Mouse (Mus musculus): ENCODE data around the gene Igsf21. TPM values are rescaled to one million over a fixed set of nuclear protein-coding genes. Genes with fewer than 3 reads are reported as not detected.

The Igsf21 gene
- 6.7 and 13.8 TPM in 2 replicates for polyA plus RNA-seq (2016; fragmentation: Nextera tagmentation; extraction: Ambion mirVana)

DNA sequence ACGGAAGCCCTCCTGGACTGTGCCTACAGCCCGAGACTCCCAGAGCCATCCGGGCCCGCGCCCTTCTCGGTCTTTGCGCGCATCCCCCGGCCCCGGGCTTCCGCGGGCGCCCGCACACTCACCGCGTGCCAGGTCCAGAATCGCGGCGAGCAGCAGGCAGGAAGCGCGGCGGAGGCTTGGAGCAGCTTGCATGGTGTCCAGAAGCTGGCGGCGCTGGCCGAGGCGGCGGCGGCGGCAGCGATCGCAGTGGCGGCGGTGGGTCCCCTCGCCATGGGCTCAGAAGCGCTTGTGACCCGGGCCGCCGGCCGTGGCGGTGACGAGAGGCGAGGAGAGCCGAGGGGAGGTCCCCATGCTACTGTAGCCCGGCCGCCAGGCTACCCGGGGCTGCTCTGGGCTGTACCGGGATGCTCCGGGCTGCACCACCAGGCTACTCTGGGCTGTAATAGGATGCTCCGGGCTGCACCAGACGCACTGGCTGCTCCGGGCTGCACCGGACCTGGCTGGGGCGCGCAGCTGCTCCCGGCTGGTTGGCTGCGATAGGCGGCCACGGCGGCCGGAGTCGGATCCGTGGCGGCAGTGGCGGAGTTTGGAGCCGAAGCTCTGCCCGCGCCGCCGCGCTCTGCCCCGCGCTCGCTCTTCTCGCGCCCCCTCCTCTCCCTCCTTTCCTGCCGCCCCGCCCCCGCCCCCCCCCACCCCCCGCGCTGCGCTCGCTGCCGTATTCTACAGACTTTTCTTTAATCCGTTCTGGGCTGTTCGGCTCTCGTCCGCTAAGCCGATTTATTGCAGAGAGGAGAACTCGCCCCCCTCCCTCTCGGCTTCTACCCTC lies at the start of gene Igsf21:
TSS of gene Igsf21 (minus strand) at position 605 of the 826 bp plus-strand sequence.
- peaks cover 98% of the 10 kb centered on the region for H3K27me3 ChIP-seq (ENCODE audit: insufficient read depth, poor library complexity, severe bottlenecking)
- DNase-seq (ENCODE audit: low spot score): peak; percentile 72
- no peaks in the 10 kb centered on the region for H3K36me3 ChIP-seq
- peak within 1 kb of the TSS; percentile 63 for H3K4me3 ChIP-seq
- H3K4me1 ChIP-seq (replicated peaks): peaks cover 75% of the 10 kb centered on the region
- peak within 1 kb of the TSS; percentile 83 for H3K27ac ChIP-seq
- H3K9me3 ChIP-seq: no peaks in the 10 kb centered on the region
- WGBS: under 1% methylated on average over 76 of the region's 90 CpGs

DNA sequence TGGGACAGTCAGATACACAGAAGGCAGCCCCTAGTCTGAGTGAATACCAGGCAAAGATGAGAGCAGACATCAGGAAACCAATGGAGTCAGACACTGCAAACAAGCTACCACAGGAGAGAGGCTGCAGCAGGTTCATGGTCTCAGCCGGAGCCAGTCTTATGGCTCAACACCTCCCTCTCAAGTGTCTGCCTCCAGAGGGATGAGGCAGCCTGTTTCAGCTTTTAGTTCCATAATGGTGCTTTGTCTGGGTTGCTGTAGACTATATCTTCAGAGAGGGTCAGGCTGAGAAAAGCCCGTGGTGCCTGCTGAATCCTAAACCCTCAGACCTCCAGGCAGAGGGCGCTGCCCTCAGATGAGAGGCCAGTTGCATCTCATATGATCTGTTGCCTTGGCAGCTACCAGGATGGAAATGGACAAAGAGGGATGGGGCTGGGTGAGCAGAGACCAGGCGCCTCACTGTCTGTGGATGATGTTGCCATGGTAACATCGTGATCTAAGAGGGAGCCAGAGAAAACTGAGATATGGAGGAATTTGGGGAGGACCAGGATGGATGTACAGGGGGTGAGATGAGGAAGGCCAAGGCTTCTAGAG lies 39.2 kb upstream of the Igsf21 start:
- Histone ChIP-seq H3K4me3 (no peak overlapping the region), H3K27ac (no peak overlapping the region), H3K27me3 (ENCODE audit: insufficient read depth, poor library complexity, severe bottlenecking) (no peaks in the 10 kb centered on the region), H3K9me3 (0 out of 2 replicates have a peak, but pooled peaks cover 6% of the 10 kb centered on the region), H3K4me1 (replicated peaks) (0 out of 2 replicates have a peak, but pooled peaks cover 7% of the 10 kb centered on the region), H3K36me3 (no peaks in the 10 kb centered on the region)
- no peak for DNase-seq (ENCODE audit: low spot score)
- 74% methylated on average over 5 of the region's 5 CpGs for WGBS

DNA sequence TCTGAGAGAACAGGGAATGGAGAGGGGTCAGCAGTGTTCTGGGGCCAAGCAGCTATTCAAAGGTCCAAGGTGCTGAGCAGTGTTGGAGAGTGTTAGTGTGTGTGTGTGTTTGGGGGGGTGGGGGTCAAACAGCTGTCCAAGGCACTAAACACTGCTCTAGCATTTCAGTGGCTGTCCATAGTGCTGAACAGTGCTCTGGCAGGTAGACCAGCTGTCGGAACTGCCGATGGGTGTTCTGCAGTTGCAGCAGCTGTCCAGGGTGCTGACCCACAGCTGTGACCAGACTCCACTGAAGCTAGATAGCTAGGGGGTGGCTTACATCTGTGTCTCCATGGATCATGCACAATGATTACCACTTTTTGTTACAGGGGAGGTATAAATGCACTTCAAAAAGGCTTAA lies 36.8 kb upstream of the Igsf21 start:
- H3K9me3 ChIP-seq: 0 out of 2 replicates have a peak, but pooled peaks cover 6% of the 10 kb centered on the region
- WGBS: 17% methylated on average over 2 of the region's 2 CpGs
- 0 out of 2 replicates have a peak, but pooled peaks cover 4% of the 10 kb centered on the region for H3K4me1 ChIP-seq (replicated peaks)
- H3K36me3 ChIP-seq: no peaks in the 10 kb centered on the region
- H3K27me3 ChIP-seq (ENCODE audit: insufficient read depth, poor library complexity, severe bottlenecking): no peaks in the 10 kb centered on the region
- H3K27ac ChIP-seq: no peak overlapping the region
- H3K4me3 ChIP-seq: no peak overlapping the region
- DNase-seq (ENCODE audit: low spot score): peak; percentile 68

- H3K27ac ChIP-seq: no peak overlapping the region
- H3K4me3 ChIP-seq: no peak overlapping the region
- peaks cover 16% of the 10 kb centered on the region for H3K9me3 ChIP-seq
- no peaks in the 10 kb centered on the region for H3K27me3 ChIP-seq (ENCODE audit: insufficient read depth, poor library complexity, severe bottlenecking)
- no peak for DNase-seq (ENCODE audit: low spot score)
- no peaks in the 10 kb centered on the region for H3K36me3 ChIP-seq
- 88% methylated on average over 2 of the region's 2 CpGs for WGBS
- no peaks in the 10 kb centered on the region for H3K4me1 ChIP-seq (replicated peaks)
These were observed 31.7 kb upstream of the Igsf21 start for GRCm38 (mm10) chr4:140278269-140278668.

- no peaks in the 10 kb centered on the region for H3K27me3 ChIP-seq (ENCODE audit: insufficient read depth, poor library complexity, severe bottlenecking)
- DNase-seq (ENCODE audit: low spot score): no peak
- no peak overlapping the region for H3K4me3 ChIP-seq
- WGBS: 93% methylated on average over 5 of the region's 5 CpGs
- no peak overlapping the region for H3K27ac ChIP-seq
- H3K9me3 ChIP-seq: peaks cover 4% of the 10 kb centered on the region; the same call in 1 of the 2 replicates
- no peaks in the 10 kb centered on the region for H3K36me3 ChIP-seq
- H3K4me1 ChIP-seq (replicated peaks): peaks cover 16% of the 10 kb centered on the region
These were observed 25.3 kb upstream of the Igsf21 start for GRCm38 (mm10) chr4:140271913-140272312.

- no peak overlapping the region for H3K27ac ChIP-seq
These were observed 23.9 kb upstream of the Igsf21 start for GRCm38 (mm10) chr4:140270451-140270850.

GRCm38 (mm10) chr4:140269184-140269840 lies 22.7 kb upstream of the Igsf21 start:
- Histone ChIP-seq H3K9me3 (0 out of 2 replicates have a peak, but pooled peaks cover 6% of the 10 kb centered on the region), H3K27me3 (ENCODE audit: insufficient read depth, poor library complexity, severe bottlenecking) (no peaks in the 10 kb centered on the region; the same call in 1 of the 2 replicates), H3K4me3 (no peak overlapping the region), H3K4me1 (replicated peaks) (peaks cover 22% of the 10 kb centered on the region), H3K36me3 (no peaks in the 10 kb centered on the region), H3K27ac (0 out of 2 replicates have a peak overlapping the region, but pooled peaks have one; percentile 0)
- no peak for DNase-seq (ENCODE audit: low spot score)
- 86% methylated on average over 15 of the region's 15 CpGs for WGBS

More at GRCm38 (mm10) chr4:140270451-140270850, 23.9 kb upstream of the Igsf21 start:
- Histone ChIP-seq H3K9me3 (0 out of 2 replicates have a peak, but pooled peaks cover 6% of the 10 kb centered on the region), H3K4me3 (no peak overlapping the region), H3K27me3 (ENCODE audit: insufficient read depth, poor library complexity, severe bottlenecking) (no peaks in the 10 kb centered on the region; the same call in 1 of the 2 replicates), H3K4me1 (replicated peaks) (peaks cover 16% of the 10 kb centered on the region), H3K36me3 (no peaks in the 10 kb centered on the region)
- DNase-seq (ENCODE audit: low spot score): no peak
- WGBS: 74% methylated on average over 7 of the region's 7 CpGs

GRCm38 (mm10) chr4:140267835-140268234 lies 21.3 kb upstream of the Igsf21 start:
- WGBS: 66% methylated on average over 9 of the region's 9 CpGs
- peaks cover 31% of the 10 kb centered on the region for H3K4me1 ChIP-seq (replicated peaks)
- no peaks in the 10 kb centered on the region; the same call in 1 of the 2 replicates for H3K27me3 ChIP-seq (ENCODE audit: insufficient read depth, poor library complexity, severe bottlenecking)
- no peak for DNase-seq (ENCODE audit: low spot score)
- H3K9me3 ChIP-seq: 0 out of 2 replicates have a peak, but pooled peaks cover 6% of the 10 kb centered on the region
- H3K36me3 ChIP-seq: no peaks in the 10 kb centered on the region
- H3K4me3 ChIP-seq: no peak overlapping the region
- H3K27ac ChIP-seq: peak overlapping the region; percentile 17

GRCm38 (mm10) chr4:140267086-140267485 lies 20.5 kb upstream of the Igsf21 start:
- H3K27me3 ChIP-seq (ENCODE audit: insufficient read depth, poor library complexity, severe bottlenecking): no peaks in the 10 kb centered on the region; the same call in 1 of the 2 replicates
- 78% methylated on average over 5 of the region's 5 CpGs for WGBS
- no peak overlapping the region for H3K4me3 ChIP-seq
- DNase-seq (ENCODE audit: low spot score): no peak
- 0 out of 2 replicates have a peak, but pooled peaks cover 6% of the 10 kb centered on the region for H3K9me3 ChIP-seq
- H3K36me3 ChIP-seq: no peaks in the 10 kb centered on the region
- peak overlapping the region; percentile 17 for H3K27ac ChIP-seq
- peaks cover 31% of the 10 kb centered on the region for H3K4me1 ChIP-seq (replicated peaks)

DNA sequence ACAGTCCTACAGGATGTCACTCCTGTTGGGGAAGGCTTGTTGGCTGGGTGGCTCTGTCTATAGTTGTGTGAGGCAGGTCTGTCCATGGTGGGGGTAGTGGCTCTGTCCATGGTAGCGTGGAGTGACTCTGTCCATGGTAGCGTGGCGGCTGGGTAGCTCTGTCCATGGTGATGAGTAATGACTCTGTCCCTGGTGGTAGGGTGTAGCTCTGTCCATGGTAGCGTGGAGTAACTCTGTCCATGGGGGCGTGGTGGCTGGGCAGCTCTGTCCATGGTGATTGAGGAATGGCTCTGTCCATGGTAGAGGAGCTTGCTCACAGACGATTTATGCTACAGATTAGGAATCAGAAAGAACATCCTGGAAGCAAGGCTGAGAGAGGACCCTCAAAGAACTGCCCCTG lies 12.4 kb upstream of the Igsf21 start:
- no peak overlapping the region for H3K27ac ChIP-seq
- H3K36me3 ChIP-seq: no peaks in the 10 kb centered on the region
- H3K4me1 ChIP-seq (replicated peaks): peaks cover 12% of the 10 kb centered on the region; the same call in 1 of the 2 replicates
- H3K27me3 ChIP-seq (ENCODE audit: insufficient read depth, poor library complexity, severe bottlenecking): peaks cover 9% of the 10 kb centered on the region
- no peak overlapping the region for H3K4me3 ChIP-seq
- H3K9me3 ChIP-seq: no peaks in the 10 kb centered on the region
- peak; percentile 75 for DNase-seq (ENCODE audit: low spot score)
- WGBS: 10% methylated on average over 6 of the region's 6 CpGs

DNA sequence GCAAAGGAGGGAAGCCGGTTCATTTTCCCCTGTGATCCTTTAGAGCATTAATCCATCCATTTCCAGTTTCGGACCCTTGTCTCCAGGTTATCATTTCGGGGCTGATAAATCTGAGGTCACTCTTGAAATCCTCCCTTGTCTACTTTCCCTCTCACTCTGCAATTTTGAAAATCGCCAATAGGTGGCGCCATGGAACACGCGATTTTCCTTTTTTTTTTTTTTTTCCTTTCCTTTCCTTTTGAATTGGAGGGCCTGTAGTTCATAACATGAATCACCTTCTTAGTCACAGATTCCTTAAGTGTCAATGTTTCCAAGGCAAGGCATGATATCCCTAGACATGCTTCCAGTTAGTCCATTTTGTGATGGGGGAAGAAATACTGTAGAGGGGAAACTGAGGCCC lies 5.8 kb upstream of the Igsf21 start:
- H3K9me3 ChIP-seq: no peaks in the 10 kb centered on the region
- no peak overlapping the region for H3K27ac ChIP-seq
- no peak overlapping the region for H3K4me3 ChIP-seq
- H3K27me3 ChIP-seq (ENCODE audit: insufficient read depth, poor library complexity, severe bottlenecking): peaks cover 60% of the 10 kb centered on the region
- no peaks in the 10 kb centered on the region for H3K36me3 ChIP-seq
- DNase-seq (ENCODE audit: low spot score): no peak
- 18% methylated on average over 7 of the region's 7 CpGs for WGBS
- peaks cover 19% of the 10 kb centered on the region for H3K4me1 ChIP-seq (replicated peaks)

GRCm38 (mm10) chr4:140249011-140249744 lies 2.6 kb upstream of the Igsf21 start:
- 6% methylated on average over 22 of the region's 22 CpGs for WGBS
- no peak overlapping the region for H3K27ac ChIP-seq

More at GRCm38 (mm10) chr4:140249011-140249744, 2.6 kb upstream of the Igsf21 start:
- H3K9me3 ChIP-seq: no peaks in the 10 kb centered on the region
- DNase-seq (ENCODE audit: low spot score): peak; percentile 60
- no peak overlapping the region; the same call in 1 of the 2 replicates for H3K4me3 ChIP-seq
- no peaks in the 10 kb centered on the region for H3K36me3 ChIP-seq
- H3K4me1 ChIP-seq (replicated peaks): peaks cover 47% of the 10 kb centered on the region
- H3K27me3 ChIP-seq (ENCODE audit: insufficient read depth, poor library complexity, severe bottlenecking): peaks cover 84% of the 10 kb centered on the region

Measured in hindbrain, embryonic 10.5 days (tissue).